Mouse (Mus musculus) liver, embryonic 14.5 days (tissue): ENCODE measurements around the gene Ecm2. TPM values are rescaled to one million over a fixed set of nuclear protein-coding genes. Genes with fewer than 3 reads are reported as not detected.

Experiments
- ATAC-seq: fragments of 200-750 bp; cut with Nextera tagmentation; 2 replicates; pipeline ENCODE4 v1.8.0; 2017; ENCODE audit warnings: moderate number of reproducible peaks, mild to moderate bottlenecking, moderate library complexity; ENCODE audit not compliant: insufficient read depth
- DNase-seq, 3 experiments: peaks; one replicate each; pipeline ENCODE4 v3.0.0-alpha.2; 2012 to 2013; ENCODE audit warnings: low read depth in 3 of 3, low spot score in 3 of 3
- H3K27ac ChIP-seq: fragments of 300-500 bp; sonication (generic); 2 replicates; pipeline ENCODE4 v1.5.1; 2014; ENCODE audit warnings: moderate library complexity, mild to moderate bottlenecking, control low read depth, inconsistent platforms
- H3K27me3 ChIP-seq: fragments of 300-500 bp; sonication (generic); 2 replicates; pipeline ENCODE4 v1.6.1; 2014; ENCODE audit warnings: mild to moderate bottlenecking, low read length, moderate library complexity; ENCODE audit not compliant: control insufficient read depth, insufficient read depth
- H3K36me3 ChIP-seq: fragments of 300-500 bp; sonication (generic); replicated peaks from 2 replicates; pipeline ENCODE4 v1.6.1; 2014; ENCODE audit warnings: low read depth; ENCODE audit not compliant: control insufficient read depth, insufficient read depth
- H3K4me1 ChIP-seq, 2 experiments: fragments of 200-500 bp in 1 of 2; fragments of 300-500 bp in 1 of 2; sonication (generic) in 1 of 2; replicated peaks; 2 replicates each; pipeline ENCODE4 v1.6.1; 2012 to 2014; ENCODE audit warnings: antibody characterized with exemption in 1 of 2, inconsistent platforms in 1 of 2, low read length in 1 of 2; ENCODE audit not compliant: control insufficient read depth in 2 of 2, insufficient read depth in 2 of 2
- H3K4me2 ChIP-seq: fragments of 300-500 bp; sonication (generic); 2 replicates; pipeline ENCODE4 v1.6.1; 2014; ENCODE audit warnings: low read depth, mild to moderate bottlenecking, control low read depth, moderate library complexity
- H3K4me3 ChIP-seq, 2 experiments: fragments of 200-500 bp in 1 of 2; fragments of 300-500 bp in 1 of 2; sonication (generic) in 1 of 2; 2 replicates each; pipeline ENCODE4 v1.5.1; 2012 to 2014; ENCODE audit warnings: low read depth in 2 of 2, low read length in 2 of 2, mild to moderate bottlenecking in 2 of 2, control low read depth in 1 of 2, inconsistent platforms in 1 of 2, moderate library complexity in 1 of 2; ENCODE audit not compliant: insufficient read depth in 1 of 2
- H3K9ac ChIP-seq: fragments of 300-500 bp; sonication (generic); replicated peaks from 2 replicates; pipeline ENCODE4 v1.6.1; 2014; ENCODE audit warnings: mild to moderate bottlenecking, control low read depth, moderate library complexity
- H3K9me3 ChIP-seq: fragments of 300-500 bp; sonication (generic); 2 replicates; pipeline ENCODE4 v1.6.1; 2016; ENCODE audit warnings: low read length, mixed read lengths; ENCODE audit not compliant: control insufficient read depth
- CTCF ChIP-seq: IDR thresholded peaks from 2 replicates; pipeline ENCODE4 v1.5.1; 2016; ENCODE audit warnings: antibody characterized with exemption, low read depth, control low read depth
- EP300 ChIP-seq: IDR thresholded peaks from 2 replicates; pipeline ENCODE4 v1.6.1; 2016; ENCODE audit warnings: antibody characterized with exemption, low read depth
- WGBS: fragments of 180-500 bp; shearing (Covaris S2); extraction: QIAGEN DNeasy Blood & Tissue Kit; methylation state at CpG from one replicate; pipeline ENCODE4 v1.1.7; 2014; ENCODE audit not compliant: insufficient replicate concordance; 5-methylcytosine and 5-hydroxymethylcytosine counted together
- polyA plus RNA-seq, 2 experiments: library from polyadenylated mRNA; depleted of rRNA in 1 of 2; stranded (reverse) in 1 of 2; unstranded in 1 of 2; fragments of >200 nt; fragmentation: Nextera tagmentation in 1 of 2; extraction: Ambion mirVana in 1 of 2; gene quantifications; 2 replicates each; pipeline versions ENCODE4 v1.2.1 to v1.2.3; 2012 to 2014

The Ecm2 gene
- polyA plus RNA-seq, 2 experiments: 0.19 TPM

- DNase-seq: no peak
Measured at GRCm38 (mm10) chr13:49505776-49506175, 1.2 kb downstream of the Ecm2 start.

GRCm38 (mm10) chr13:49507176-49507575 is 2.6 kb downstream of the Ecm2 start:
- Histone ChIP-seq H3K36me3 (no peaks in the 10 kb centered on the region), H3K4me1 (no peaks in the 10 kb centered on the region), H3K9ac (no peak overlapping the region), H3K4me3 (no peak overlapping the region), H3K27me3 (no peaks in the 10 kb centered on the region), H3K9me3 (no peaks in the 10 kb centered on the region), H3K27ac (no peak overlapping the region), H3K4me2 (no peak overlapping the region)
- 66% methylated on average over 3 of the region's 3 CpGs for WGBS
- ATAC-seq: no peak
- TF ChIP-seq CTCF (no peak), EP300 (no peak)
- no peak for DNase-seq

More at GRCm38 (mm10) chr13:49505776-49506175, 1.2 kb downstream of the Ecm2 start:
- Histone ChIP-seq H3K4me1 (no peaks in the 10 kb centered on the region), H3K4me3 (no peak overlapping the region), H3K4me2 (no peak overlapping the region), H3K27ac (no peak overlapping the region), H3K9ac (no peak overlapping the region), H3K27me3 (no peaks in the 10 kb centered on the region), H3K36me3 (no peaks in the 10 kb centered on the region), H3K9me3 (no peaks in the 10 kb centered on the region)
- no peak for ATAC-seq
- 76% methylated on average over 4 of the region's 4 CpGs for WGBS
- TF ChIP-seq CTCF (no peak), EP300 (no peak)

- Histone ChIP-seq H3K9ac (no peak overlapping the region), H3K4me2 (no peak overlapping the region), H3K27me3 (no peaks in the 10 kb centered on the region), H3K36me3 (no peaks in the 10 kb centered on the region), H3K9me3 (no peaks in the 10 kb centered on the region), H3K27ac (no peak overlapping the region), H3K4me1 (peaks cover 0 to 1% of the 10 kb centered on the region in 2 experiments; a peak in 1 of 4 replicates), H3K4me3 (no peak overlapping the region)
- DNase-seq: no peak
- 29% methylated on average over 2 of the region's 2 CpGs for WGBS
- ATAC-seq: no peak
- TF ChIP-seq EP300: no peak
- TF ChIP-seq CTCF: no peak
Measured at GRCm38 (mm10) chr13:49518761-49519160, 14.2 kb downstream of the Ecm2 start.

GRCm38 (mm10) chr13:49526235-49526634 is 21.6 kb downstream of the Ecm2 start:
- H3K27ac ChIP-seq: no peak overlapping the region
- no peak overlapping the region for H3K4me2 ChIP-seq
- H3K27me3 ChIP-seq: no peaks in the 10 kb centered on the region
- ATAC-seq (no peak), DNase-seq (no peak)
- no peaks in the 10 kb centered on the region for H3K36me3 ChIP-seq
- no peak overlapping the region for H3K4me3 ChIP-seq
- no peaks in the 10 kb centered on the region for H3K4me1 ChIP-seq
- H3K9me3 ChIP-seq: no peaks in the 10 kb centered on the region
- 71% methylated on average over 2 of the region's 2 CpGs for WGBS
- no peak overlapping the region for H3K9ac ChIP-seq
- TF ChIP-seq EP300 (no peak), CTCF (no peak)

GRCm38 (mm10) chr13:49530636-49531035 is 26.0 kb downstream of the Ecm2 start:
- DNase-seq: no peak
- H3K4me2 ChIP-seq: no peak overlapping the region
- H3K27ac ChIP-seq: no peak overlapping the region
- no peaks in the 10 kb centered on the region for H3K36me3 ChIP-seq
- no peak overlapping the region for H3K4me3 ChIP-seq
- H3K9me3 ChIP-seq: no peaks in the 10 kb centered on the region
- no peak overlapping the region for H3K9ac ChIP-seq
- no peak for TF ChIP-seq EP300
- no peak for TF ChIP-seq CTCF
- no peaks in the 10 kb centered on the region for H3K27me3 ChIP-seq
- ATAC-seq: no peak
- WGBS: 90% methylated on average over 4 of the region's 4 CpGs
- peaks cover 0 to 3% of the 10 kb centered on the region in 2 experiments; a peak in 1 of 4 replicates for H3K4me1 ChIP-seq
